In genomic region chr15:102885803-102886202, GRCm38 (mm10) we compare ENCODE assay signal across 27 mouse cellular contexts. TPM values are rescaled to one million over a fixed set of nuclear protein-coding genes. Genes with fewer than 3 reads are reported as not detected.
"Had no signal": no experiment of that assay in that cellular context is flagged by ENCODE, and none has a peak within 500 bp of the region (broad histone marks: within the 10 kb centered on the region; RNA-seq: fewer than 3 reads in every experiment).

No protein-coding gene starts in this region.

- H3K27ac ChIP-seq: lung, embryonic 15.5 days; macrophage; midbrain, embryonic 13.5 days; midbrain, embryonic 15.5 days; neural tube, embryonic 13.5 days; neural tube, embryonic 15.5 days had no signal

- H3K4me3 ChIP-seq: lung, embryonic 15.5 days; megakaryocyte, embryonic 14.5 days; midbrain, embryonic 13.5 days; midbrain, embryonic 15.5 days; neural tube, embryonic 13.5 days; neural tube, embryonic 15.5 days had no signal

- H3K36me3 ChIP-seq: lung, embryonic 15.5 days; midbrain, embryonic 13.5 days; midbrain, embryonic 15.5 days; neural tube, embryonic 13.5 days; neural tube, embryonic 15.5 days had no signal

- H3K9me3 ChIP-seq: lung, embryonic 15.5 days; midbrain, embryonic 13.5 days; midbrain, embryonic 15.5 days; neural tube, embryonic 13.5 days; neural tube, embryonic 15.5 days had no signal

- H3K9ac ChIP-seq: lung, embryonic 15.5 days; midbrain, embryonic 13.5 days; midbrain, embryonic 15.5 days; neural tube, embryonic 13.5 days; neural tube, embryonic 15.5 days had no signal

- DNase-seq: lung, adult 2 months; lung, postnatal 14 days; lung, postnatal 36 days; retina, postnatal 1 day; right cerebral cortex, adult 18-20 months; right cerebral cortex, postnatal 25 days; right cerebral cortex, postnatal 4 days; spleen, adult 18-20 months; thymus, adult 18-20 months; thymus, postnatal 14 days; thymus, postnatal 36 days had no signal

- H3K4me1 ChIP-seq: lung, embryonic 15.5 days; megakaryocyte, embryonic 14.5 days; midbrain, embryonic 13.5 days; midbrain, embryonic 15.5 days; neural tube, embryonic 13.5 days; neural tube, embryonic 15.5 days had no signal

- H3K27me3 ChIP-seq: midbrain, embryonic 13.5 days; midbrain, embryonic 15.5 days; neural tube, embryonic 13.5 days; neural tube, embryonic 15.5 days had no signal

- ATAC-seq: lung, postnatal 0 days; midbrain, embryonic 13.5 days; midbrain, embryonic 15.5 days had no signal

- H3K4me2 ChIP-seq: lung, embryonic 15.5 days; midbrain, embryonic 11.5 days; midbrain, embryonic 13.5 days; midbrain, embryonic 15.5 days; neural tube, embryonic 13.5 days; neural tube, embryonic 15.5 days had no signal

RNA-seq across cellular contexts. Expression of gene Hoxc13, which starts 35.1 kb away (rescaled TPM):
- total RNA-seq: megakaryocyte progenitor cell, adult 5-6 weeks; monocyte, adult 5-6 weeks had no signal
- polyA plus RNA-seq: lung, adult 2 months; lung, embryonic 15.5 days; lung, postnatal 0 days; macrophage; midbrain, embryonic 13.5 days; midbrain, embryonic 15.5 days; midbrain, postnatal 0 days; small intestine, adult 2 months; stomach, embryonic 14.5 days; stomach, embryonic 16.5 days had no signal

RNA-seq across cellular contexts. Expression of gene Hoxc12, which starts 50.8 kb away (rescaled TPM):
- total RNA-seq: megakaryocyte progenitor cell, adult 5-6 weeks; midbrain, postnatal 0 days; monocyte, adult 5-6 weeks had no signal
- polyA plus RNA-seq: lung, adult 2 months; lung, embryonic 15.5 days; lung, postnatal 0 days; macrophage; midbrain, embryonic 11.5 days; midbrain, embryonic 13.5 days; midbrain, embryonic 15.5 days; midbrain, postnatal 0 days; small intestine, adult 2 months; stomach, embryonic 14.5 days; stomach, embryonic 16.5 days; thymus, postnatal 0 days had no signal
